Mouse (Mus musculus): ENCODE measurements around the gene Tctex1d2. TPM values are rescaled to one million over a fixed set of nuclear protein-coding genes. Genes with fewer than 3 reads are reported as not detected.

Tctex1d2 gene
- total RNA-seq (2021): 1 to 10 TPM; 5.7 to 6.0 TPM
- long read RNA-seq, experiment 1, partial matches to known transcripts: 0 of 5 reads
- long read RNA-seq, experiment 1, other reads (novel, unspliced or antisense): 1 of 5 reads
- long read RNA-seq, experiment 2, partial matches to known transcripts: 0 of 4 reads
- long read RNA-seq, experiment 2, other reads (novel, unspliced or antisense): 0 of 4 reads

- intact Hi-C loops (cut with DNase I): loop anchor here (5.0 kb wide), 2 partner anchors 38 to 47 kb away; no protein-coding TSS in a partner anchor
- DNase-seq: peak; percentile 95 to 96
Measured at GRCm38 (mm10) chr16:32419517-32420483, at the start of gene Tctex1d2. Tctex1d2 (plus strand) TSS chr16:32419702.

DNA sequence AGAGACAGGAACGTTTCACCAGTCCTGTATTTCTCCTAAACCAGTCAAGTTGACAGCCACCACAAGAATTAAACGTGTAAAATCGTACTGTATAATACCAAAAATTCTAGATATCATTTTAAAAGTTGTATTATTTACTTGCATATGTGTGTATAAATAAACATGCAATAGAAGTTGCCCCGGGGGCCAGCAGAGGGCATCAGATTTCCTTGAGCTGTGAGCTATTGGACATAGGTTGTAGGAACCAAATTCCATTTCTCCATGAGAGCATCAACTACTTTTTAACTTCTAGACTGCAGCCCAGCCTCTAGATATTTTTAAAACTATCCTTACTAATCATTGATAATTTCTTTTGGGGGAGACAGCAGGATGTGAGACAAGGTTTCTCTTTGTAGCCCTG, 48.2 kb upstream of the Tctex1d2 start:
- intact Hi-C loops (cut with DNase I): loop anchor here (5.0 kb wide), 2 partner anchors 46 to 86 kb away; partner anchors contain the start of gene Tctex1d2
- DNase-seq: peak; percentile 40 to 60

DNA sequence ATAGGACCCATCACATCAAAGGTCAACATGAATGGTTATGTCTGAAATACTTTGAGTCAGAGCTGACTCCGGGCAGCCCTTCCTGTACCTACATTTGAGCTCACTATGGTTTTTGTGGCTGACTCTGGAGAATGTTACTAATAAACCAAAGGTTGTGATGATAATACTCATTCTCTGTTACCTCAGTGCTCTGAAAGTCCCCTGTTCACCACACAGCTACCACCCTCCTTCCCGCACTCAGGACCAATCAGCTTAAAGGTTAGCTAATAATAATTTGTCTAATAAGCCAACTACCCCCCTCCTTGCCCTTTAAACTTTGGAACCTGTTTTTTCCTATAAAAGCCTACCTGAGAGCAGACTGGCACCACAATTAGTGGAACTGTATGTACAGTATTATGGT, 39.9 kb upstream of the Tctex1d2 start:
- intact Hi-C loops (cut with DNase I): no loop called here
- DNase-seq: no peak

DNA sequence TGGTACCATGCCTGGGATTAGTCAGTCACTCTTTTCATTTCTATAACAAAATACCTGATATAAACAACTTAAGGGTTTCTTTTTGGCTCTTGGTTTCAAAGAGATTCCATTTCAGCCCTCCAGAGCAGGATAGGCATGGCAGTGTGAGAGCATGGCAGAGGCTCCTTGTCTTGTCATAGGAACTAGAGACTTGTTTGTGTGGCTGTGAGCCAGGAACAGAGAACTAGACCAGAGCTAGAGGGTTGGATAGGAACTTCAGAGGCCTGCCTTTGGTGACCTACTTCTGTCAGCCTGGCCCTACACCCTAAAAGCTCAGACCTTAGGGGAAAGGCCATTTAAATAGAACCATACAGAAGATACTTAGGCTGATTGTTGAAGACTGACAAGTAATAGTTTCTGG, 36.6 kb upstream of the Tctex1d2 start:
- DNase-seq: no peak
- intact Hi-C loops (cut with DNase I): no loop called here

- intact Hi-C loops (cut with DNase I): no loop called here
- DNase-seq: no peak
Measured at GRCm38 (mm10) chr16:32384885-32385284, 34.6 kb upstream of the Tctex1d2 start.

GRCm38 (mm10) chr16:32386826-32387225, 32.7 kb upstream of the Tctex1d2 start:
- intact Hi-C loops (cut with DNase I): no loop called here
- DNase-seq: no peak

DNA sequence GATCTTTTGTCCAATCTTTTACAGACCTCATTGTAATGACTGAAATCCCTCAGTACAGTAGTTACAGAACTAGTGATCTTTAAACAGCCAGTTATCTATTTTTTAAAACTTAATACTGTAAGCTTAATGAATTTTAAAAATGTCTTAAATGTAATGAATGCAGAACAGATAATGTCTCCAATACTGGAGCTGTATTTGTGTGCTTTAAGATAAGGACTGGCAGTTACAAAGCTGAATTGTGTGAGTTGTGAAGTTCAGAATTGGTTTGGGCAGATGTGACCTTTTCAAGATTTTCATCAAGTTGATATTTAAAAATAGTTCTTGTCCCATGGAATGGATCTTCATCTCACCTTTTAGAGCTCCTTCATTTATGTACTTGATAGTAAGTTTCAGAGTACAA, 30.5 kb upstream of the Tctex1d2 start:
- intact Hi-C loops (cut with DNase I): no loop called here
- DNase-seq: no peak

DNA sequence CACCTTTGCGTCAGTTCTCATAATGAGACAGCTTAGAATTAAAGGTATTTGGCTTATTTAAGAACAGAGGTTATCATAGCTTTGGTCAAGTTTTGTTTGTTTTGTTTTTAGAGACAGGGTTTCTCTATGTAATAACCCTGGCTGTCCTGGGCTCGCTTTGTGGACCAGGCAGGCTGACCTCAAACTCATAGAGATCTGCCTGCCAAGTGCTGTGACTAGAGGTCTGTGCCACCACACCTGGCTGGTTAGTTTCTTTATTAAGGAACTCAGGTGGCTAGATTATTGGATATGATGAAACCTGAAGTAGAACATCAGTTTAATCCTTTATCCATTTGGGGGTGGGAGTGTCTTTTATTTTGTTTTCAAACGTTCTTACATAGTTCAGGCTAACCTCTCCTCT, 29.7 kb upstream of the Tctex1d2 start:
- no peak for DNase-seq
- intact Hi-C loops (cut with DNase I): no loop called here

DNA sequence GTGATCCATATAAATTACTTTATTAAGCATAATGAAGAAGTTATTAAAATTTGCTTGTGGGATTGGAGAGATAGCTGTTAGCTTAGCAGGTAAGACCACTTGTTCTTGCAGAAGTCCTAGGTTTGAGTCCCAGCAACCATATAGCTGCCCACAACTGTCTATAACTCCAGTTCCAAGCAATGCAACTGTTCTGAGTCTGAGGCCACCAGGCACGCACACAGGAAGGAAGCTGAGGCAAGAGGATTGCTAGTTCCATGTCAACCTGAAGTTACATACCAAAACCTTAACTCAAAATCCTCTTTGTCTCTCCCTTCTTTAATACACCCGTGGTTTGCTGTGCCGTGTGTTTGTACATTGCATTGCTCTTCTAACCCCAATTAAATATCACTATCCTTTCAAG, 28.6 kb upstream of the Tctex1d2 start:
- DNase-seq: no peak
- intact Hi-C loops (cut with DNase I): no loop called here

- DNase-seq: peak in 1 of 2 experiments; percentile 11
- intact Hi-C loops (cut with DNase I): no loop called here
Measured at GRCm38 (mm10) chr16:32395679-32396540, 23.6 kb upstream of the Tctex1d2 start.

GRCm38 (mm10) chr16:32396541-32396835, 23.0 kb upstream of the Tctex1d2 start:
- intact Hi-C loops (cut with DNase I): no loop called here
- peak; percentile 15 to 25 for DNase-seq

- intact Hi-C loops (cut with DNase I): no loop called here
- no peak for DNase-seq
Measured at GRCm38 (mm10) chr16:32398206-32398605, 21.3 kb upstream of the Tctex1d2 start.

- intact Hi-C loops (cut with DNase I): no loop called here
- DNase-seq: no peak
Measured at GRCm38 (mm10) chr16:32400267-32400666, 19.2 kb upstream of the Tctex1d2 start, which contains the start of gene Tm4sf19. Tm4sf19 (plus strand) TSS chr16:32400506.

- DNase-seq: no peak
- intact Hi-C loops (cut with DNase I): no loop called here
Measured at GRCm38 (mm10) chr16:32401335-32401965, 18.1 kb upstream of the Tctex1d2 start.

- DNase-seq: no peak
- intact Hi-C loops (cut with DNase I): no loop called here
Measured at GRCm38 (mm10) chr16:32402818-32403217, 16.7 kb upstream of the Tctex1d2 start.

- intact Hi-C loops (cut with DNase I): no loop called here
- no peak for DNase-seq
Measured at GRCm38 (mm10) chr16:32405716-32406115, 13.8 kb upstream of the Tctex1d2 start.

GRCm38 (mm10) chr16:32406671-32407070, 12.8 kb upstream of the Tctex1d2 start:
- intact Hi-C loops (cut with DNase I): no loop called here
- DNase-seq: no peak

DNA sequence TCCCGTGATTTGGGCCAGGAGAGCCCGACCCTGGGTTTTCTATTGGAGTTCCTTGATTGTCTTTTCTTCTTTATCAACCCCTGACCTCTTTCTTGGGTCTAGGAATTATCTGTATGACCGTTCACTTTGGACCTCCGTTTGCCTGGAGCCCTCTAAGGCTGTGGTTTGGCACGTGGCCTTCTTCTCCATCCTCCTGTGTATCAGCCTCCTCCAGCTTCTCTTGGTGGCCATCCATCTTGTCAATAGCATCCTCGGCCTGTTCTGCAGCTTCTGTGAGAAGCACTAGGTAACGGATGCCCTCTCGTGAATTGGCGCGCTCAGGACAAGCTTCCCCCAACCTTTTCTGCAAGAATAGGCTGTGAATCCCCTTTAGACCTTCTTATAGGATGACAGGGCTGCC, 11.8 kb upstream of the Tctex1d2 start:
- DNase-seq: no peak
- intact Hi-C loops (cut with DNase I): no loop called here

GRCm38 (mm10) chr16:32417457-32417856, 2.0 kb upstream of the Tctex1d2 start:
- intact Hi-C loops (cut with DNase I): loop anchor here (5.0 kb wide), 1 partner anchor 45 kb away; no protein-coding TSS in a partner anchor
- DNase-seq: no peak

GRCm38 (mm10) chr16:32427506-32427905, 8.0 kb downstream of the Tctex1d2 start:
- no peak for DNase-seq
- intact Hi-C loops (cut with DNase I): no loop called here
